Mouse (Mus musculus): ENCODE data around the gene Slamf7.
A peak's percentile ranks its signal among the peaks of the same experiment; 100 is the strongest.
"Not testable (repeated sequence)": the region's sequence is repeated elsewhere in the genome, so short reads cannot be mapped to it uniquely, and the experiment has no call there.

The Slamf7 gene

GRCm38 (mm10) chr1:171652734-171653133 lies at the start of gene Slamf7:
Slamf7 (minus strand) TSS chr1:171653035.
- no peak for DNase-seq (ENCODE audit: low spot score in 2 of 2)

- DNase-seq (ENCODE audit: low spot score in 2 of 2) = peak; percentile 9 to 19
Observed at GRCm38 (mm10) chr1:171698983-171699382, 46.1 kb upstream of the Slamf7 start.

GRCm38 (mm10) chr1:171693918-171694317 lies 41.1 kb upstream of the Slamf7 start:
- no peak for DNase-seq (ENCODE audit: low spot score in 2 of 2)

DNA sequence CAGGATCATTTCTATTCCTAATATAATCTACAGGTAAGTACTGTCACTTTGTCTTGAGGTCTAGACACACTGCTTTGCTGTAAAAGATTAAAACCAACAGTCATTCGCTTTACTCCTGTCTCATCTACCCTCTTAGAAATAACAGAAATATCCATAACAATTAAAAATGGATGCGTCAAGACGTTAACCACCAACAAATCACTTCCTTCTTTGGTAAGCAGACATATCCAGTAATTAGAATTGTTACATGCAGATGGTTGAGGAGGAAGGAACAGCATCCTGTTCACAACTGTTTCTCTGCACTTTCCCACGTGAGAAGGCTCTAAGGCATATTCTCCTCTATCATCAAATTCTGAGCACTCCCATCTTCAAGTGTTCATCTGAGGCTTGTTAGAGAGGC lies 34.5 kb upstream of the Slamf7 start:
- DNase-seq (ENCODE audit: low spot score in 2 of 2) = no peak

DNA sequence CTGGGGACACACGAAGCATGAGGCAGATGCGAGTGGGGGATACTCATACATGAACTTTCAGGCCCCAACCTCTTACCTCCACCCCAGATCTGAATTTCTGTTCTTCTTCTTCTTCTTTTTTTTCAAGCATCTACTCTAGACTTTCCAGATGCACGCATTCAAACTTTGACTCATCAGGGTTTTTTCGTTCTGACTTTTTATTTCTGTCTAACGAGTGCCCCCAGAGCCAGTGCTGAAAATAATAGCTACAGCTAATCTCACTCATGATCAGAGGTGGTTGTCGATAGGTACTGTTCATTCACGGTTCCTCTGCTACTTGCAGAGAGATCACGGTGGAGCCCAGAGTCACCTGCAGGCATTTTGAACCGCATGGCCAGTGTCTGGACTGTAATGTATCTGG lies 32.1 kb upstream of the Slamf7 start:
- DNase-seq (ENCODE audit: low spot score in 2 of 2) = no peak

- DNase-seq (ENCODE audit: low spot score in 2 of 2) = no peak
Observed at GRCm38 (mm10) chr1:171681531-171682299, 28.9 kb upstream of the Slamf7 start, which contains the start of gene Cd48. Cd48 (plus strand) TSS chr1:171682009.

DNA sequence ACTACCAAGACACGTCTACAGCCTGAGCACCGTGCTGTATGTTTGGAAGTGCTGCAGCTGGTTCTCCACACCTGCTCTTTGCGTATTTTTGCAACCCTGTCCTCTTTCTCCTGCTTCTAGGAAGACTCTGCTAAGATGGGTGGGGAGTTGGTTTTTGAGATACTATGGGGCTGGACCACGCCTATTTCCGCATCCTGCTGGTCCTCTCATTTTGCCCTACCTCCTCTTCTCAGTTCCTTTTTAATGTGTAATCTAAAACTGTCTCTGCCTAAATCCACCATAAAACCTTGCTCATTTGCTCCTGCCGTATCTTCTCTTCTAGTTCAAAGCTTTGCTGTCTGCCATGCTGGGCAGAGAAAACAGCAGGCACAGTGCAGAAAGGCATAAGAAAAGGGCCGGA lies 28.2 kb upstream of the Slamf7 start:
- DNase-seq (ENCODE audit: low spot score in 2 of 2) = no peak

GRCm38 (mm10) chr1:171677721-171678120 lies 24.9 kb upstream of the Slamf7 start:
- no peak for DNase-seq (ENCODE audit: low spot score in 2 of 2)

DNA sequence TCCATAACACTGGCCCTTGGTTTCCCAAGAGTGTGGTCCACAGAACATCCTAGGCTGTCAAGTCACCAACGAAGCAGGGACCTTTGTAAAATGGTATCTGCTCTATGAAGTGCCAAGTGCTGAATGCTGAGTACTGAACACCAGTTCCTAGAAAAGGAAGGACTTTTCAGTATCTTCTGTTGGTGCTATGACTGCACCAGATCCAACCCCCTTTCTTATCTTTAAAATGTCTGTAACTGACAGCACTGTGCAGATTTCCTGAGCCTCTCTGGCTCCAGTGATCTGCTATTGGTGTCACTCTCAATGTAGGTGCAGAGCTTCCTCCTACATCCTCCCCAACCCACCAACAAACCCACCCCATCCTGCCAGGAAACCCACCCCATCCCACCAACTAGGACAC lies 21.6 kb upstream of the Slamf7 start:
- no peak for DNase-seq (ENCODE audit: low spot score in 2 of 2)

DNA sequence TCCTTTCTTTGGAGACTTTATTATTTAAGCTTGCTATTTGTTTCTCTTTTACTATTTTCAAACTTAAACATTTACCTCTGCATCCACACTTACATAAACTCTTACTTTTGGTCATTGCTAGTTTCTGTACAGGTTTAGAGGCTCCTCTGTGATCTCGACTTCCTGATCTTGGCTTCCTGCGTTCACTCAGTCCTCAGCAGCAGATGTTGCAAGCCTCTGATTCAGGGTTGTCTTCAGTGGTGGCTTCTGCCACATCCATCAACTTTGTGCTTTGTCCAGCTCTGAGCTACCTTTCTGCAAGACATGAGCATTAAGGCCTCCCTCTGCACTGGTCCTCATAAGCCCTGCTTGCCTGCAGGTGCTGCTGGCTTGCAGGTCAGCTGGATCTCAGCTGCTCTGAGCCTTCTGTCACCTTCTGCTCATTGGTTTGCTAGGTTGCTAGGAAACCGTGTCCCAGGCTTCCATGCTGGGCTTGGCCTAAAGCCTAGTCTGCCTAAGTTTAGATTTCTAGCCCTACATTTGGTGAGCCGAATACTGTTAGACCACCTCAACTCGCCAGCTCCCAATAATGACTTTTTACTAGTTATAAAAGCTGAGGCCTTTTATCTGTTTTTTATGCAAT lies 20.1 kb upstream of the Slamf7 start:
- peak; percentile 19 to 28 for DNase-seq (ENCODE audit: low spot score in 2 of 2)

DNA sequence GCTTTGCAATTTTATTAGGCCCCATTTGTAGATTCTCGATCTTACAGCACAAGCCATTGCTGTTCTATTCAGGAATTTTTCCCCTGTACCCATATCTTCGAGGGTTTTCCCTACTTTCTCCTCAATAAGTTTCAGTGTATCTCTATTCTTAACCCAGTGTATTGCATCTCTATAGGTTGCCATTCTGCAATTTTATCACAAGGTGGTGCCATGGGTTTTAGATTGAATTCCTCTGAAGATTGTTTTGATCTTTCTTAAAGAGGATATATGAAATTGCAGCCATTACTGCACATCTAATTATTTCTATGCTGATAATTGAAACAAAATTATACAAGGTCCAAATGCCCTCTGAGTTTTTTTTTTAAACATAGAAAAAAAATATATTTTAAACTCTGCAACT lies 19.6 kb upstream of the Slamf7 start:
- DNase-seq (ENCODE audit: low spot score in 2 of 2) = not testable (repeated sequence)

- no peak for DNase-seq (ENCODE audit: low spot score in 2 of 2)
Observed at GRCm38 (mm10) chr1:171667160-171667559, 14.3 kb upstream of the Slamf7 start.

GRCm38 (mm10) chr1:171666350-171666749 lies 13.5 kb upstream of the Slamf7 start:
- DNase-seq (ENCODE audit: low spot score in 2 of 2) = peak; percentile 26 to 35

DNA sequence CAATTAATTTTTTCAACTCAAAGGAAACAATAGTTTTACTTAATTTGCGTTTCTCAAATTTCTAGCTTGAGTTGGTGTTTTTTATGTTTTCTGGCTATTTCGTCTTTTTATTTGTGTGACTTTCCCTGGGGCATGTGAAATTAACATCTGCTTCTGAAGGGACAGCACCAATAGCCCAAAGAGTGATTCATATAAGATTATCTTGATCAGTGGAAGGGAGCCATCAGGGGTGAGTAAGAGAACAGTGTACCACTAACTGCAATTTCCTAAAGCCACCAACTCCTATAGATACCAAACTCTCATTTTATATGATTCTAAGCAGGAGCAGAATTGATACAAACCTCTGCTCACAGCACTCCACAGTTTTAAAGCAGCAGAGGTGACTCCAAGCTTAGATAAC lies 10.9 kb upstream of the Slamf7 start:
- DNase-seq (ENCODE audit: low spot score in 2 of 2) = no peak

- no peak for DNase-seq (ENCODE audit: low spot score in 2 of 2)
Observed at GRCm38 (mm10) chr1:171661482-171661881, 8.6 kb upstream of the Slamf7 start.

DNA sequence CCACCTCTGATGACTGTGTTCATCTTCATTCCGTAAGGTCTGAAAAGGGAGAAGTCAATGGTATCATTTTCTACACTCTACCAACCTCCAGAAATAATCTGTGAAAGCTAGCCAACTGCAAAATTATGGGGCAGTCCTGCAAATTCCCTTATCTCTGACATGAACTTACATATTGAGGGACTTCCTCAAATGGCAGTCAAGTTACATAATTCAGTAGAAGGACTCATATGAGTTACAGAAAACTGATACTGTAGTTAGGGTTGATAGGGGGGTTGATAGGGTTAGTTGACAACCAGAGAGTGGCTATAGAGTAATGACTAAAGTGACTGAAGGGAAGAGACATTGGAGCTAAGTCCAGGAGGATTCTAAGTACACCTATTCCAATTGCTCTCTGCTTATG lies 7.6 kb upstream of the Slamf7 start:
- no peak for DNase-seq (ENCODE audit: low spot score in 2 of 2)

DNA sequence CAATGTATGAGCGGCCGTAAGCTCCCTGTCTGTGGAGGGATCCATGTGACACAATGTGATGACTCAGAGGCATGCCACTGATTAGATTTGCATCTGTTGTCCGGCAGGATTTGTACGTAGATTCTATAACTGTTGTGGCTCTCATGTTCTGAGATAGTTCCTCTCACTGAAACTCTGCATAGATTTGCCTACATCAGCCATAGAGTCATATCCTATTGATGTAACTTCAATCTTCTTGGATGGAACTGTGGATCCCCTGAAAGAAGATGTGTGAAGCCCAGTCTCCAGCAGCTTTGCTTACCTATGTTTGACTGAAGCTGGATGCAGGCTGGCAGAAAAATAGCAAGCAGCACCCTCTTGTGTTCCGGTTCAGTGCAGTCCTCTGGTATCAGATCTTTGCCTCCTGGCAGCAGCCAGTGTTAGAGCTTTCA lies 5.7 kb upstream of the Slamf7 start:
- DNase-seq (ENCODE audit: low spot score in 2 of 2) = peak; percentile 49 to 59

DNA sequence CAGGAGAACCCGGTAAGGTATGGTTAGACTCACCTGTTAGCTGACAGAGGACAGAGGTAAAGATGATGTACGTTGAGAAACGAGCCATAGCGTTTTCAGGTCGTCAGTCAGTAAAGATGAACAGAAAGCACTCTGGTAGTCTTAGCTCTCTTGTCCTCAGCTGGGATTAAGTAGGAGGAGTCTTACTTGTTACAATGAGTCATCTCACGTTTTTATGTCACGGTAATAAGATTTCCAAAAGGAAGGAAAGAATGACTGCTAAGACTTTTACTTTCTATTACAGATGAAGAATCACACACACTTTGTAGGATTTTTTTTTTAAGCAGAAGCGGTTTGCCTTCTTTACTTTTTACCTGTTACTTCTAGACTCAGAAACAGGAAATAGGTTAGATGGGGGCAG lies 4.0 kb downstream of the Slamf7 start:
- no peak for DNase-seq (ENCODE audit: low spot score in 2 of 2)

DNA sequence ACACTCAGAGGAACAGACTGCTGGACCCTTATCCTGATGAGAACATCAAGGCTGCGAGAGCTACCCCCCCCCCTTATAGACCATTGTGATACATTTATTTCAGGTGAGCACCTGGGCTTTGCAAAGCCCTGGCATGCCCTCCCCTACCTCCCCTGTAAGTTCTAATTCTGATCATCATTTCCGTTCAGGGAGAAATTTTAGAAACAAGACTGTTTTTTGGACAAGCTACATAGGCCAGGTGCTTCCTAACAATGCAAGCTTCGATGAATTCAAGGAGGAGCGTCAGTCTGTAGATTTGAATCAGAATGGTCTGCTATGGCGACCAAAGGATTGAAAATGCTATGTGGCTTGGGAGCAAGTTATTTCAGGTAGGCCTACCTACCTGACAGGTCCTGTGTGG lies 5.1 kb downstream of the Slamf7 start:
- no peak for DNase-seq (ENCODE audit: low spot score in 2 of 2)

- DNase-seq (ENCODE audit: low spot score in 2 of 2) = no peak
Observed at GRCm38 (mm10) chr1:171646429-171646940, 6.3 kb downstream of the Slamf7 start.

- no peak for DNase-seq (ENCODE audit: low spot score in 2 of 2)
Observed at GRCm38 (mm10) chr1:171643612-171644011, 9.2 kb downstream of the Slamf7 start.

GRCm38 (mm10) chr1:171640796-171641195 lies 12.0 kb downstream of the Slamf7 start:
- no peak for DNase-seq (ENCODE audit: low spot score in 2 of 2)

DNA sequence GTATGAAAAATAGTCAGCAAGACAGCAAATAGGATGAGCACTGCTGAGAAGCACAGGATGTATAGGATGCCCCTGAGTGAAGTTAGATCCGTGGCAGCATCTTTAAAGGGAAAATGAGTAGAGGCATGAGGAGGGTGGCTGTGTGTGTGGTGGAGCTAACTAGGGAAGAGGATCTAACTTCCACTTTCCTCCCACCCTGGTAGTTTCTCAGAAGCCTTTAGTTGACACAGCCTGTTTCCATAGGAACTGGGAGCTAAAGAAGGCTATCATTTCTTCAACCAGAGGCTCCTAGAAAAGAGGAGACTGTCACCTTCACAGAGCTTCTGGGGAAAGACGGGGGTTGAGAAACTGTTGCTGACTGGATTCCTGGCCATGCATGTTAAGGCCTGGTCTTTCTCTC lies 14.1 kb downstream of the Slamf7 start:
- DNase-seq (ENCODE audit: low spot score in 2 of 2) = peak in 1 of 2 experiments; percentile 21

Data from right cerebral cortex, adult 2 months (tissue).